Mouse (Mus musculus): ENCODE results near the gene Phf19.

Phf19 gene

GRCm38 (mm10) chr2:34938269-34939208, 24.7 kb upstream of the Phf19 start:
- no peak for DNase-seq

GRCm38 (mm10) chr2:34937460-34937859, 23.6 kb upstream of the Phf19 start:
- DNase-seq = no peak

- no peak for DNase-seq
Observed at GRCm38 (mm10) chr2:34927320-34927719, 13.5 kb upstream of the Phf19 start.

- no peak for DNase-seq
Observed at GRCm38 (mm10) chr2:34922729-34923128, 8.9 kb upstream of the Phf19 start.

- no peak for DNase-seq
Observed at GRCm38 (mm10) chr2:34920144-34920543, 6.3 kb upstream of the Phf19 start.

- DNase-seq = no peak
Observed at GRCm38 (mm10) chr2:34915103-34915502, 1.3 kb upstream of the Phf19 start.

GRCm38 (mm10) chr2:34914823-34915082, 927 bp upstream of the Phf19 start:
- DNase-seq = no peak

- DNase-seq = no peak
Observed at GRCm38 (mm10) chr2:34914069-34914822, 420 bp upstream of the Phf19 start.

GRCm38 (mm10) chr2:34912613-34913012, 1.2 kb downstream of the Phf19 start:
- DNase-seq = no peak

GRCm38 (mm10) chr2:34911871-34912270, 2.0 kb downstream of the Phf19 start:
- DNase-seq = no peak

- no peak for DNase-seq
Observed at GRCm38 (mm10) chr2:34909719-34910118, 4.1 kb downstream of the Phf19 start.

GRCm38 (mm10) chr2:34906861-34907604, 6.8 kb downstream of the Phf19 start:
- no peak for DNase-seq

GRCm38 (mm10) chr2:34906426-34906825, 7.4 kb downstream of the Phf19 start:
- no peak for DNase-seq

GRCm38 (mm10) chr2:34904849-34905542, 8.8 kb downstream of the Phf19 start:
- peak; percentile 93 to 95 for DNase-seq

- DNase-seq = no peak
Observed at GRCm38 (mm10) chr2:34903652-34904405, 10.0 kb downstream of the Phf19 start.

- no peak for DNase-seq
Observed at GRCm38 (mm10) chr2:34903191-34903590, 10.6 kb downstream of the Phf19 start.

GRCm38 (mm10) chr2:34902731-34903130, 11.1 kb downstream of the Phf19 start:
- DNase-seq = no peak

- DNase-seq = no peak
Observed at GRCm38 (mm10) chr2:34901726-34902125, 12.1 kb downstream of the Phf19 start.

GRCm38 (mm10) chr2:34900412-34900811, 13.4 kb downstream of the Phf19 start:
- DNase-seq = no peak

GRCm38 (mm10) chr2:34899682-34900081, 14.1 kb downstream of the Phf19 start:
- peak in 1 of 2 experiments; percentile 28 for DNase-seq

GRCm38 (mm10) chr2:34897820-34898219, 16.0 kb downstream of the Phf19 start:
- no peak for DNase-seq
